Mouse (Mus musculus): ENCODE measurements at regions not wholly inside any gene's neighbourhood (a gene's known extent, or its start where the extent isn't known, plus 50 kb on each side); places are given as distances from the start of the nearest gene placed in this dataset.

DNA sequence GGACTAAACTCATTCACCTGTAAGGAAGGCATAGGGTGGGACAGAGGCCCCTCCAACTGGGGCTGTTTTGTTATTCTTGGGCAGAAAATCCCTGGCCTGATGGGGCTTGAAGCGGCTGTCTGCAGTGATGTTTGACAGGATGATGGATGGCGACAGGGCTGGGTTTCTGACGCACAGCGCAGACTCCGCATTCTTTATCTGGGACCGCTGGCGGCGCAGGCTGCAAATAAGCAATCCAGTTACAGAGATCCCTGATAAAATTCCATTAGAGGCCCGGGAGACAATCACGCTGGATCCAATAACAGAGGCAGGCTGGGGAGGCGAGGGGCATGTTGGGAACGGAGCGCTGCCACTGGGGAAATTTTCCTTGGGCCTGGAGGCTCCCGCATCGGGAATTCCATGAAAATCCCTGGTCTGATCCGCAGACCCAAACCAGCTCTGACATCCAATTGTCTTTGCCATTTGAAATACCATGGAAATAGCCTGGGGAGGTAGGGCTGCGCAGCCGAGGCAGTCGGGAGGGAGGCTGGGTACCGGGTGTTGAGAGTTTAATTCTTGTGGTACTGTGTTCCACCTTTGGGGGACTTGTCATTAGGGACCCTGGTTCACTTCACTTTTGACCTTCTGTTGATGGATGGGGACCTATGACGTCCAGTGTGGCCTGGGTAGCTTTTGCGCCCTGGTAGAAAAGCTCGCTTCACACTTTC, 99.0 kb upstream of the Sdk2 start:
- no peak for DNase-seq (ENCODE audit: low spot score)

DNA sequence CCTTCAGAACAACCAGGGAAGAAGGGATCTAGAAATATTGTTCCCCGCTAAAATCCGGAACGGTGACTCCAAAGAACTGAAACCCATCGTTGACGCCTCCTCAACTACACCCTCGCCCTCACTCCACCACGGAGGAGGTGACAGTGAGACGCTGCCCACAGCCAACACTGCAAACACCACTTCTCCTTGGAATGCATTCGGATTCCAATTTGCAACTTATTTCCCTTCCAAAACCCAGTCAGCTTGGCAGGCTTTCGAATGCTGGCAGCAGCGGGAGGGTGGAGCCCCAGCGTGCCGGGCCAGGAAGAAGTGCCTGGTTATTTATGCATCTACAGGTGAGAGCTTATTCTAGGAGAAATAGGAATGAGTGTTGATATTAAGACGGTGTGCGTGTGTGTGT, 85.9 kb upstream of the Sdk2 start:
- no peak for DNase-seq (ENCODE audit: low spot score)

DNA sequence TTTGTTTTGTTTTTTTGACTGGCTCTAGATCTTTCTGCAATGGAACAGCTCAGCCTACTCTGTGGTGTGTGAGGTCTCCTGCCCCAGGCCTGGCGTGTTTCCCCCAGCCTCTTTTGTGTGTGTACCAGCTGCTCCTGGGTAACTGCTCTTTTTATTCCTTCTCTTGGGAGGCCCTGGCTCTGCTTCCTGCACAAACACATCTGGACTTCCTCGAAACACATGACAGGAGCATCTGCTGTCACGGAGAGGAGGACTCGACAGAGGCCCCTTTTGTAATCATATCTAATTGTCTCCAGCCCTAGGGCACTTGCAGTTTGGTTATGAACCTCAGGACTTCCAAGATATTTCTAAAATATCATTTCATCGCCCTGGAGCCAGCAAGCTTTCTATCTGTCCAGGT, 79.5 kb upstream of the Sdk2 start:
- DNase-seq (ENCODE audit: low spot score) = no peak

DNA sequence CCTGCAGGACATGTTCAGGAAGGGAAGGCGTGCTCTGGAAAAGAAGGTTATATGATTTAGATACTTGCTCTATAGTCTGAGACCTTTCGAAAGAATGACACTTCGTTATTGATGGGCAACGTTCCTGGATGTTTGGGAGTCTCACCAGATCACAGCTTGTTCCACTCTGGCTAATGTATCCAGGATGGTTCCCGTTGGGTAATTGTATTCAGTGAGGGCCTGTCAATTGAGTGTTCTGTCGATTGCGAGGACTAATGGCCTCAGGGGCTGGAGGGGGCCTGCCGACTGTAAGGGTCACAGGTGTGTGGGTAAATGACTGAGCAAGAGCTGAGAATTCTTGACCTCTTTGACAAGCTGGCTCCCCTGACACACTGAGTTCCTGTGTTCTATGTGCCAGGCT, 62.4 kb upstream of the Sdk2 start:
- no peak for DNase-seq (ENCODE audit: low spot score)

DNA sequence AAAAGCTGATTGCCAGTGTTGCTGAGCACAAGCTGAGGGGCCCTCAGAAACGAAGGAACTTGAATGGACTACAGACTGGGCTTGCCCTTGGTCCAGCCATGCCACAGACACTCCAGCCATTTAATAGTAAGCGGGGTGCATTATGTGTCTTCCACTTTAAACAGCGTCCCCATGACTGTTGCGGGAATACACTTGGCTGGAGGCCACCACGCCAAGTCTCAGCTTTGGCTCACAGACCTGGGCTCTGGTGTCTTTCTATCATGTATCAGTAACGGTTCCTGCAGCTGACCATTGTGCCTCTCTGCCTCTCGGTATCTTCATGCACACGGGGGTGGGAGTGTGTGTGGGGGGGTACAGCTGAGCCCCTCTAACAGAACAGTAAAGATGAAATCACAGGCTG, 62.0 kb upstream of the Sdk2 start:
- no peak for DNase-seq (ENCODE audit: low spot score)

DNA sequence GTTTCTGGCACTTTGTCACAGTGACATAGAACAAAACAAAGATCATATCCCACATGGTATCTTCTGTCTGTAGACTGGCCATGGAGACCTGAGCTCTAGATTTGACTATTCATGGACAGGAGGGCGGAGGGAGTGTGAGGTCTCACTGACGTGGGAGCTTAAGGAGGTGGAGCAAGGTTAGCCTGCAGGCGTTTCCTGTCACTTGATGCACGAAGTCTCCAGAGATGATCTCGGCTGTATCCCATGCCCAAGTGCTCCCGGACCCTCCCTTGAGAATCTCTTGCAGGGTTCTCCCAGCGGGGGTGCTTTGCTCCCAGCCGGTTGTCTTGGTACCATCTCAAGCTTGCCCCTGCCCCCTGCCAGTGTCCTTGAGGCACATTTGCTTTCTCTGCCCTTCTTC, 60.6 kb upstream of the Sdk2 start:
- no peak for DNase-seq (ENCODE audit: low spot score)

DNA sequence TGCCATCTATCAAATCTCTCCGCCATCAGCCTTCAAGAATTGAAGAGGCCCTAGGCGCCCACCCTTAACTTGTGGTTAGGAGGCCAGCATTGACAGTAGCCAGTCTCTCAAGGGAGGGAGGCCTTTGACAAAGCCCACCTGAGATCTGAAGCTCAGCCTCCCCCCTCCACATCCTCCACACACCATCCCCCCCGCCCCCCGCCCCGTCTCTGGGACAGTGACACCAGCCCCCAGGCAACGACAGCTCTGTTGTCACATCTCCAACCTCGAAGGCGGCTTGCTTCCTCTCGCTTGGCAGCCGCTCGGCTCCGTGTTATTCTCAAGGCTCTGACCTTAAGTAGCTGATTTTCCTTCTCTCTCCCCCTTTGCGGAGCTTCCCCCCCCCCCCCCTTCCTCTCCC, 55.3 kb upstream of the Sdk2 start:
- no peak for DNase-seq (ENCODE audit: low spot score)

DNA sequence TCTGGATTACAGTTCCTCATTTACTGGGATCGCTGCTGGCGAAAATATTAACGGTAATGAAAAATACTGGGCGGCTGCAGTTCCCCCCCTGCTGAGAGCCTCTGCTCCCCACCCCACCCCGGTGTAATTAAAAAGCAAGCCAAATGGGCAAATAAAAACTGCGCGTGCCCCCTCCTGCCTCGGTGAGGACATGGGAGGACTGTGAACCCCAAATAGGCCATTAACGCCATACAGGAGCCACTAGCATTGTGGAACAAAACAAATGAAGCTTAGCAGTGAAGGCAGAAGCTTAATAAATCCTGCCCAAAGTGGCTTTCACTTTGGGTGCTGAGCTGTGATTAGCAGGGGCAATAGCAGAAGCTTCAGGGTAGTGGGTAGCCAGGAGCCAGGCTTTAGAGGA, 52.3 kb upstream of the Sdk2 start:
- DNase-seq (ENCODE audit: low spot score) = no peak
